Mouse (Mus musculus) lung, postnatal 4 days (tissue): ENCODE measurements around the gene Adgrf5.
"Not testable (repeated sequence)": the region's sequence is repeated elsewhere in the genome, so short reads cannot be mapped to it uniquely, and the experiment has no call there.

ENCODE experiments used
- DNase-seq, 2 experiments: peaks; one replicate each; pipeline ENCODE4 v3.0.0; 2021

Gene Adgrf5

GRCm38 (mm10) chr17:43470039-43470438 is 109.8 kb downstream of the Adgrf5 start:
- peak in 1 of 2 experiments; percentile 32 for DNase-seq

GRCm38 (mm10) chr17:43472558-43472957 is 112.3 kb downstream of the Adgrf5 start:
- no peak for DNase-seq

DNA sequence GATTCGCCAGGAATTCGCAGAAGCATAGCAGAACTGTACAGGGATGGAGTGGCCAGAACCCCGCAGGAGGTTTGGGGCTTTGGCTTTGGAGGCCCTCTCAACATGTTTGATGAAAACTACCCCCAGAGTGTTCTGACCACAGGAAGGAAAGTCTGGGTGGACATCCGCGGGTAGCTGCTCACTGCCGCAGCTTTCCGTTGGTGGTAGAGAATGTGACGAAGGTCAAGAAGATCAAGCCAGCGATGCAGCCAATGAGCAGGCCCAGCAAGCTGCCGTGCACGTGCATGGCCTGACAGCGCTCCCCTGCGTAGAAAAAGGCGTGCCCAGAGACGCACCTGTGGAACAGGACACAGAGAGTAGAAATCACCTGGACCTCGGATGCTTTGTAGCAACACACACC is 114.5 kb downstream of the Adgrf5 start:
- DNase-seq: no peak

DNA sequence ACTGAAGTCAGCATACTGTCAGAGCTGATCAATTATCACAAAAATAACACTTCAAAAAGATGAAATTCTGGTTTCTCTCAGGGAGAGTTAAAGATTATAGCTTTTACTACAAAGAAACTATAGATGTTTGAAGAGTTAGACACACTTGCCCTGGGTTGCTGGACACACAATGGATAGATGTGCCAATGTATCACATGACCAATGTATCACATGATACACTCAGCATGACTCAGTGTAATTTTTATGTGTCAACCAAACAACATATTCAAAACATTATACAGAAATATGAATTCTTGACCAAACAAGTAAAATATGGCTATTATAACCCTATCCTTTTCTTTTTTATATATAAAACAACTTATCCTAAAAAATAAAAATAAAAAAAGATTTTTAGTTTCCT is 117.4 kb downstream of the Adgrf5 start:
- DNase-seq: no peak

DNA sequence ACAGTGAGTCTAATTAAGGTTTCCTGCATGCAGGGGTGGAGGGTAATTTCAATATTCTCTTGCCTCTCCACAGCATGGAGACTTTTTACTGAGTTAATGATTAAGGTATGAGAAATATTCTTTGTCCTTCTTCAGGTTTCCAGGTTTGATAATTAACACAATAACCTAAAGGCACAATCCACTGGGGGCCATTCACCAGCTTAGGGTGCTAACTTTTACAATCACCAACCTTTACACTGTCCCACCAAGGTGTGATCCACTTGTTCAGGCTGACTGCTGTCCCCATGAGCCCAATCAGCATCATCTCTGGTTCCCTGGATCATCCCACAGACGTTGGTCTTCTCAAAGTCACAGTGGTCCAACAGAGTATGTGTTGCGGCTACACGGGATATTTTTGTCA is 125.7 kb downstream of the Adgrf5 start:
- no peak for DNase-seq

- DNase-seq: no peak
Observed at GRCm38 (mm10) chr17:43488439-43489151, 128.3 kb downstream of the Adgrf5 start.

DNA sequence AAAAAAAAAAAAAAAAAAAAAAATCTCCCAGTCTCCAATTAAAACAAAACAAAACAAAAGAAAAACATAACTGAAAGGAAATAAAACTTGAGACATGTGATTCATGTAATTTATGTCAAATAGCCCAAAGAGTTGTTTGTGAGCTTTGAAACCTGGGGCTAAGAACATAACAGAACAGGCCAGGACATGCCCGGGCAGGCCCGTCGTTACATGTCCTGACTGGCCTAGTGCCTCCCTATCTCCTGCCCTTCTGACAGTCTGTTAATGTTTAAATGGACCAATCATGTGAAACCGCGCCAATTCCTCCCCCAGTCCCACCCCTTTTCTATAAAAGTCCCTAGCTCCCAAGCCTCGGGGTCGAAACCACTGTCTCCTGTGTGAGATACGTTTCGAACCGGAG is 130.1 kb downstream of the Adgrf5 start:
- DNase-seq: not testable (repeated sequence)

- DNase-seq: no peak
Observed at GRCm38 (mm10) chr17:43495502-43495901, 135.3 kb downstream of the Adgrf5 start.

- no peak for DNase-seq
Observed at GRCm38 (mm10) chr17:43497521-43497920, 137.3 kb downstream of the Adgrf5 start.

DNA sequence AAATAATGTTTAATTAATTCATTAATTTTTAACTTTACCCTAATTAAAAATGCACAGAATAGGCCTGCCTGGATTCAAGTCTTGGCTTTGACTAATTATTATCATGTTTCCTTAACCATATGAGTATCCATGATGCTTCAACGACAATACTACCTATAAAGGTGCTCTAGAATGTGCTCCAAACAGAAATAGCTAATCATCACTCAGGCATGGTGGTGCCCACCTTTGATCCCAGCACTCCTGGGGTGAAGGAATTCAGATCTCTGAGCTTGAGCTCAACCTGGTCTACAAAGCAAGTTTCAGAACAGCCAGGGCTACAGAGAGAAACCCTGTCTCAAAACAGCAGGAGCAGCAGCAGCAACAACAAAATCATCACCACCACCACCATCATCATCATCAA is 140.3 kb downstream of the Adgrf5 start:
- no peak for DNase-seq

- no peak for DNase-seq
Observed at GRCm38 (mm10) chr17:43501223-43501622, 141.0 kb downstream of the Adgrf5 start.

DNA sequence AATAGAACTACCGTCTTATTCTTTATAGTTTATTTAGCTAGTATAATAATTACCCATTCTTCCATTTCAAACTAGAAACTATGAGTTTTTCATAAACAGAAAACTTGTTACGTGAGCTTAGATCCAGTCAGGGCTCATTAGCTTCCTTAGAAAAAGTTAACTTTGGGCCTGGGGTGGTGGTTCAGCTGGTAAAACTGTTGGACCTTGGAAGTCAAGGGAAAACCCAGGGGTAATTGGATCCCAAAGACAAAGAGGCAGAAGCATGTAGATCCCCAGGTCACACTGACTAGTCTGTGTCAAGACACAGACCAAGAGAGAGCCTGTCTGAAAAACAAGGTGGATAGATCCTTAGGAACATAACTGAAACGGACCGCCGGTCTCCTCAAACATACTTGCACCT is 141.4 kb downstream of the Adgrf5 start:
- DNase-seq: no peak

DNA sequence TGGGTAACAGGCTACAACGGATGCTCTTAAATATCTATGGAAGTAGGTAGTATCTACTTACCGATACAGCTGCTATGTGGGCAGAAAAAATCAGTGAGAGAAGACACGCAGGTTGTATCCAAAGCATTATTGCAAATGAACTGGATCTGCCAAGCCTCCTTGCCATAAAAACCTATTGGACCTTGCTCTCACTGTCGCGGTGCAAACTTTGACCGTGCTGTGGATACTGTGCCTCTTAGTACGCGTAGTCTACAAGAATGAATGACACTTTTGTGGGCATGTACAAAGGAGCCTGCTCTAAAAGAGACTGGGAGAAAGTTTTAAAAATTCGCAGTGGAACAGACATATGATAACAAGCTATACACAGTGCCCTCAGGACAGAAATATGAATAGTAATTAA is 142.3 kb downstream of the Adgrf5 start, which contains the start of gene Mep1a:
Gene Mep1a (minus strand): TSS at position 221 of the 400 bp plus-strand sequence.
- DNase-seq: no peak

GRCm38 (mm10) chr17:43503861-43504593 is 143.8 kb downstream of the Adgrf5 start:
- no peak for DNase-seq

DNA sequence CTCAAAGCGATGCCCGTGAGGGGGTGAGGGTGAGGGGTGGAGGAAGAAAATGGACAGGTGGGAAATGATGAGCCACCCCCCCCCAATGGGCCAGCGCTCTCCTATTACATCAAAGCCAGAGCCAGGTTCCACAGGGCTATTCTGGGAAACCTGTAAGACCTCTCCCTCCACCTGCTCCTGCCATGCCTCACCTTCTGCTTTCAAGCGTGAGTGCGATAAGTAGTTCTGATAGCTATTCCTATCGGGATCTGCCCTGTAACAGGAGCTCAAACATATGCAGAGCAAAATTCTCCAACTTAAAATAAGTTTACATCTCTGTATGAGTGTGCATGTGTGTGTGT is 144.3 kb downstream of the Adgrf5 start:
- no peak for DNase-seq
